Mouse (Mus musculus): Measurements from ENCODE around the gene Slc4a11. TPM values are rescaled to one million over a fixed set of nuclear protein-coding genes. Genes with fewer than 3 reads are reported as not detected.

Gene Slc4a11
- polyA plus RNA-seq, 1 experiment from 2014 or later: 0.53 TPM

Other genes starting within 250 kb of the Slc4a11 start
- gene Ptpra, start 247.2 kb downstream of the Slc4a11 start, polyA plus RNA-seq (2018): 146 to 403 TPM (median 209 TPM) in 3 replicates
- gene Mrps26, start 133.8 kb downstream of the Slc4a11 start, polyA plus RNA-seq (2018): 14.0 to 43.6 TPM (median 23.4 TPM) in 3 replicates
- gene Oxt, start 121.3 kb downstream of the Slc4a11 start, polyA plus RNA-seq (2018): not detected in 3 replicates
- gene Avp, start 115.0 kb downstream of the Slc4a11 start, polyA plus RNA-seq (2018): not detected in 3 replicates
- gene Fastkd5, start 67.5 kb downstream of the Slc4a11 start, polyA plus RNA-seq (2018): 5.1 to 6.4 TPM (median 6.0 TPM) in 3 replicates
- gene Ubox5, start 67.5 kb downstream of the Slc4a11 start, polyA plus RNA-seq (2018): 3.2 to 4.9 TPM (median 3.9 TPM) in 3 replicates
- 1.2 to 1.6 TPM (median 1.4 TPM) in 3 replicates for gene Lzts3, start 54.7 kb downstream of the Slc4a11 start, polyA plus RNA-seq (2018)
- gene Ddrgk1, start 32.9 kb downstream of the Slc4a11 start, polyA plus RNA-seq (2018): 102 to 199 TPM (median 109 TPM) in 3 replicates
- gene Itpa, start 29.9 kb downstream of the Slc4a11 start, polyA plus RNA-seq (2018): 15.9 to 46.2 TPM (median 32.9 TPM) in 3 replicates
- gene 4930402H24Rik, start 208.9 kb upstream of the Slc4a11 start, polyA plus RNA-seq (2018): 12.1 to 15.5 TPM (median 12.6 TPM) in 3 replicates
- 10.6 to 13.5 TPM (median 13.4 TPM) in 3 replicates for gene Atrn, start 209.0 kb upstream of the Slc4a11 start, polyA plus RNA-seq (2018)